Mouse (Mus musculus) intestine, embryonic 14.5 days (tissue): ENCODE results near the gene Tshz2. TPM values are rescaled to one million over a fixed set of nuclear protein-coding genes. Genes with fewer than 3 reads are reported as not detected.
A peak's percentile ranks its signal among the peaks of the same experiment; 100 is the strongest.

Experiments
- ATAC-seq: fragments of 200-750 bp; cut with Nextera tagmentation; replicated peaks from 2 replicates; pipeline ENCODE4 v1.8.0; 2017; ENCODE audit warnings: low read depth, moderate number of reproducible peaks, moderate TSS enrichment, moderate library complexity; ENCODE audit not compliant: low FRiP score, low TSS enrichment
- DNase-seq: peaks from one replicate; pipeline ENCODE4 v3.0.0-alpha.2; 2018; ENCODE audit warnings: low spot score
- H3K27ac ChIP-seq: fragments of 300-500 bp; sonication (generic); 2 replicates; pipeline ENCODE4 v1.5.1; 2014; ENCODE audit warnings: low read depth, mild to moderate bottlenecking, control low read depth
- H3K27me3 ChIP-seq: fragments of 300-500 bp; sonication (generic); replicated peaks from 2 replicates; pipeline ENCODE4 v1.6.1; 2014; ENCODE audit warnings: low read length, control low read depth; ENCODE audit not compliant: control insufficient read depth, insufficient read depth
- H3K36me3 ChIP-seq: fragments of 300-500 bp; sonication (generic); 2 replicates; pipeline ENCODE4 v1.6.1; 2014; ENCODE audit warnings: low read length, control low read depth; ENCODE audit not compliant: control insufficient read depth, insufficient read depth
- H3K4me1 ChIP-seq: fragments of 300-500 bp; sonication (generic); replicated peaks from 2 replicates; pipeline ENCODE4 v1.6.1; 2014; ENCODE audit warnings: low read length, control low read depth, mixed read lengths; ENCODE audit not compliant: control insufficient read depth, insufficient read depth
- H3K4me2 ChIP-seq: fragments of 300-500 bp; sonication (generic); 2 replicates; pipeline ENCODE4 v1.6.1; 2014; ENCODE audit warnings: low read length
- H3K4me3 ChIP-seq: fragments of 300-500 bp; sonication (generic); 2 replicates; pipeline ENCODE4 v1.5.1; 2014; ENCODE audit warnings: low read depth, low read length, control low read depth, mixed read lengths
- H3K9ac ChIP-seq: fragments of 300-500 bp; sonication (generic); 2 replicates; pipeline ENCODE4 v1.6.1; 2014; ENCODE audit warnings: mild to moderate bottlenecking, low read length
- H3K9me3 ChIP-seq: fragments of 300-500 bp; sonication (generic); 2 replicates; pipeline ENCODE4 v1.6.1; 2016; ENCODE audit warnings: low read length, control low read depth; ENCODE audit not compliant: control insufficient read depth
- WGBS: fragments of 180-500 bp; shearing (Covaris S2); extraction: QIAGEN DNeasy Blood & Tissue Kit; methylation state at CpG from one replicate; pipeline ENCODE4 v1.1.7; 2014; 5-methylcytosine and 5-hydroxymethylcytosine counted together
- polyA plus RNA-seq: library from polyadenylated mRNA; unstranded; fragments of >200 nt; fragmentation: Nextera tagmentation; extraction: Ambion mirVana; gene quantifications from 2 replicates; pipeline ENCODE4 v1.2.1, GENCODE M21; 2014

Gene Tshz2
- polyA plus RNA-seq, 1 experiment from 2014 or later = 20.3 TPM

- DNase-seq (peak; percentile 69), ATAC-seq (peak; percentile 56; the same call in 1 of the 2 replicates)
- Histone ChIP-seq H3K4me2 (0 out of 2 replicates have a peak overlapping the region, but pooled peaks have one; percentile 4), H3K9me3 (0 out of 2 replicates have a peak, but pooled peaks cover 5% of the 10 kb centered on the region), H3K4me3 (no peak overlapping the region), H3K36me3 (no peaks in the 10 kb centered on the region), H3K27me3 (no peaks in the 10 kb centered on the region), H3K4me1 (peaks cover 37% of the 10 kb centered on the region), H3K9ac (no peak overlapping the region), H3K27ac (peak overlapping the region; percentile 62)
- WGBS = 16% methylated on average over 15 of the region's 15 CpGs
Measured at GRCm38 (mm10) chr2:169750574-169751491, 118.0 kb downstream of the Tshz2 start.

- Histone ChIP-seq H3K9ac (no peak overlapping the region), H3K9me3 (0 out of 2 replicates have a peak, but pooled peaks cover 5% of the 10 kb centered on the region), H3K27ac (peak overlapping the region; percentile 22), H3K36me3 (no peaks in the 10 kb centered on the region), H3K27me3 (no peaks in the 10 kb centered on the region), H3K4me3 (no peak overlapping the region), H3K4me2 (no peak overlapping the region), H3K4me1 (peaks cover 45% of the 10 kb centered on the region)
- 89% methylated on average over 9 of the region's 9 CpGs for WGBS
- no peak for DNase-seq
- no peak for ATAC-seq
Measured at GRCm38 (mm10) chr2:169752126-169752525, 119.3 kb downstream of the Tshz2 start.

DNA sequence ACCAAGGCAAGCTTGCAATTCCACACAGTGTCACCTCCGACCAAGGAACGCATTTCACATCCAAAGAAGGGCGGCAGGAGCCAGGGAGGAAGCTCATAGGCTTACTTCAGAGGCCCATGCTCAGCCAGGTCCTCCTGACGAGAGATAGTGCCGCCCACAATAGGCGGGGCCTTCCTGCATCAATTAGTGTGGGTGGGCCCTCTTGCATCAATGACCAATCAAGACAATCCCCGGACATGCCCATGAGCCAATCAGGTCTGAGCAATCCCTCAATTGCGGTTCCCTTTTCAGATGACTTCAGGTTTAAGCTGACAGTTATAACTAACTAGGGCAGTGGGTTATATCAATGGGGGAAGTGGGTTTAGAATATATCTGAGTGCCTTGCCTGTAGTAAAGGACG lies 120.6 kb downstream of the Tshz2 start:
- DNase-seq (no peak), ATAC-seq (no peak)
- Histone ChIP-seq H3K27ac (no peak overlapping the region), H3K4me3 (no peak overlapping the region), H3K4me1 (peaks cover 57% of the 10 kb centered on the region), H3K36me3 (no peaks in the 10 kb centered on the region), H3K4me2 (no peak overlapping the region), H3K9ac (no peak overlapping the region), H3K9me3 (no peaks in the 10 kb centered on the region), H3K27me3 (no peaks in the 10 kb centered on the region)
- WGBS = 85% methylated on average over 9 of the region's 9 CpGs

DNA sequence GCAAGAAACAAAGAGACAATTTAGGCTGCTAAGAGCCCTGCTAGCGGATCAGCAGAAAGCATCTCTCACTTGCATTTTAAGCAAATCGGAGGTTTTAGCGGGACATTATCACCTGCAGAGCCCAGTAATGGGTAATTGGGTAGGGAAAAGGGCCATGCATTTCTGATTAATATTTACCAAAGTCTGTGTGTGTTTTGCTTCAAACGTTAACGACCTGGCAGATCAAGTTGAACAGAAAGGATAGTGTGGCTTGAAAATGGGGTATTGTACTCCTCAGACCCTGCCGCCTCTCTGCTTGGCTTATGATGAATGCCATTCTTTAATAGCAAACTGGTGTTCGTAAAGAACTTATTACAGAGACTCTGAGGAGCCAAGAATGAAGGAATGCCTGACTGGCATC lies 122.3 kb downstream of the Tshz2 start:
- no peaks in the 10 kb centered on the region for H3K36me3 ChIP-seq
- H3K9me3 ChIP-seq = no peaks in the 10 kb centered on the region
- H3K27me3 ChIP-seq = no peaks in the 10 kb centered on the region
- ATAC-seq (no peak), DNase-seq (no peak)
- H3K4me1 ChIP-seq = peaks cover 50% of the 10 kb centered on the region
- H3K4me2 ChIP-seq = 0 out of 2 replicates have a peak overlapping the region, but pooled peaks have one; percentile 3
- no peak overlapping the region for H3K27ac ChIP-seq
- 34% methylated on average over 7 of the region's 7 CpGs for WGBS
- no peak overlapping the region for H3K9ac ChIP-seq
- no peak overlapping the region for H3K4me3 ChIP-seq

- WGBS = 45% methylated on average over 6 of the region's 6 CpGs
Measured at GRCm38 (mm10) chr2:169758120-169758519, 125.3 kb downstream of the Tshz2 start.

DNA sequence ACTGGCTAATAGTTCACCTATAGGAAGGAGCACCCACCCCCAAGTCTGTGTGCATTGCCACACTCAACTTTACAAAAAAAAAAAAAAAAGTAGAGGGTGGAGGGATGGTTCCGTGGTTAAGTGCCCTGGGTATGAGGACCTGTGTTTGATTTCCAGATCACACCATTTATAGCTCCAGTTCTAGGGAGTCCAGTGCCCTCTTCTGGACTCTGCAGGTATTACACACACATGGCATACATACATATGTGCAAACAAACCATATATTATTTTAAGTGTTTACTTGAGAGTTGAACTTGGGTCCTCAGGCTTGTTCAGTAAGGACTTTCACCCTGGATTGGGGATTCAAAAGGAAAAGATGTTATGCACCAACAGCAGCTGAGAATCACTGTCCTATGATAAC lies 127.3 kb downstream of the Tshz2 start:
- Histone ChIP-seq H3K4me3 (no peak overlapping the region), H3K4me1 (peaks cover 32% of the 10 kb centered on the region), H3K9me3 (no peaks in the 10 kb centered on the region), H3K27me3 (no peaks in the 10 kb centered on the region), H3K9ac (no peak overlapping the region), H3K4me2 (no peak overlapping the region), H3K36me3 (no peaks in the 10 kb centered on the region), H3K27ac (no peak overlapping the region)
- no peak for ATAC-seq
- 94% methylated on average over 1 of the region's 1 CpGs for WGBS
- no peak for DNase-seq

More at GRCm38 (mm10) chr2:169758120-169758519, 125.3 kb downstream of the Tshz2 start:
- Histone ChIP-seq H3K4me2 (no peak overlapping the region), H3K9ac (no peak overlapping the region), H3K9me3 (no peaks in the 10 kb centered on the region), H3K4me1 (peaks cover 36% of the 10 kb centered on the region), H3K36me3 (no peaks in the 10 kb centered on the region), H3K27ac (peak overlapping the region; percentile 52), H3K27me3 (no peaks in the 10 kb centered on the region), H3K4me3 (no peak overlapping the region)
- DNase-seq (no peak), ATAC-seq (peak; percentile 41; the same call in 1 of the 2 replicates)

DNA sequence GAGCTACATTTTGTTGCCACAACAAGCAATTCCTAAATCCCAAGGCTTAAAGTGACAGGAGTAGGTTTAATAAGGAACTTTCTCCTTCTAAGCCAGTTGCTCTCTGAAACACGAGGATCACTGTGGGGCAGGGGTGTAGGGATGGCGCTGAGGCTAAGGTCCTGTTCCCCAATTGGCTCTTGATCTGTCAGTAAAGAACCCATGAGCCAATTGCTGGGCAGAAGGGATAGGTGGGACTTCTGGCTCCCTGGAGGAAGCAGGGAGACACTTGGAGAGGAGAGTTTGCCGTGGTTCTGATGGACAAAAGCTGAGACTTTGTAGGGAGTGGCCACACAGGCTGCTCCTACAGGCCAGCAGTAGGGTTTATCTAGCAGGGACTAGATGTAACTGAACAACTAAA lies 128.9 kb downstream of the Tshz2 start:
- no peaks in the 10 kb centered on the region for H3K27me3 ChIP-seq
- DNase-seq (no peak), ATAC-seq (no peak)
- no peaks in the 10 kb centered on the region for H3K36me3 ChIP-seq
- no peak overlapping the region for H3K27ac ChIP-seq
- H3K4me2 ChIP-seq = no peak overlapping the region
- no peak overlapping the region for H3K4me3 ChIP-seq
- WGBS = 47% methylated on average over 3 of the region's 3 CpGs
- H3K4me1 ChIP-seq = peaks cover 20% of the 10 kb centered on the region
- no peak overlapping the region for H3K9ac ChIP-seq
- no peaks in the 10 kb centered on the region for H3K9me3 ChIP-seq

DNA sequence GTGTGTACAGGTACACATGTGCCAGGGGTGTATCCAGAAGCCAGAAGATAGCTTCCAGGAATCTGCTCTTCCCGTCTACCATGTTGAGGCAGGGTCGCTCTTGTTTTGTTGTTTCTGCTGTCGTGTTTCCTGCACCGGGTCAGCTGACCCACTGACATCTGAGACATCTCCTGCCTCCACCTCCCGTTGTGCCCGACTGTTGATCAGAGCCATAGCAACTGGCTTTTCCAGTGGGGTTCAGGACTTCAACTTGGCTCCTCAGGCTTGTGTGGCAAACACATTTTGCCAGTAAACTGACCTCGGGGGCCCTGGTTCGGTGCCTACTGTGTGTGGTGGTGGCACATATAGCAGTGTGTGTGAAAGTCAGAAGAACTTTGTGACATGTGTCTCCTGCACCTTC lies 129.5 kb downstream of the Tshz2 start:
- H3K9ac ChIP-seq = no peak overlapping the region
- no peaks in the 10 kb centered on the region for H3K9me3 ChIP-seq
- H3K4me2 ChIP-seq = no peak overlapping the region
- ATAC-seq (no peak), DNase-seq (no peak)
- no peaks in the 10 kb centered on the region for H3K27me3 ChIP-seq
- 79% methylated on average over 8 of the region's 8 CpGs for WGBS
- H3K4me1 ChIP-seq = peaks cover 16% of the 10 kb centered on the region
- H3K27ac ChIP-seq = no peak overlapping the region
- H3K36me3 ChIP-seq = no peaks in the 10 kb centered on the region
- no peak overlapping the region for H3K4me3 ChIP-seq
